Mouse (Mus musculus): ENCODE data around the gene Raver2.

Gene Raver2

DNA sequence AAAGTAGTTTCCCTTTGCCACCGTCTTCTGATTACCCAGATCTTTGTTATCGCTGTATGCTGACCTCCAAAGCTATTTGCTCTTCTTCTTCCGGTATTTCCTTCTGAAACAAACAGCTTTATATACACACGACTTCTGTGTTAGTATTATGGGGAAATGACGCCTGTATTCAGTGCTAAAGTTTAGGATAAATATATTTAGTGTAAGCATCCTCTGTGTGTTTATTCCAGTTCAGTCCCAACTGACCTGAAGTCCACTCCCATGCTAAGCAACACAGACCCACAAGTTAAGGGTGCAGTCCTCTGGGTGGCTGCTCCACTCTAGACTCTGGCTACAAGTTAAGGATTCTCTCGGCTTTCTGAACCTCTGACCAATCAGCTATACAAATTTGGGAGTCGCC is 52.2 kb downstream of the Raver2 start:
- no peak for DNase-seq

DNA sequence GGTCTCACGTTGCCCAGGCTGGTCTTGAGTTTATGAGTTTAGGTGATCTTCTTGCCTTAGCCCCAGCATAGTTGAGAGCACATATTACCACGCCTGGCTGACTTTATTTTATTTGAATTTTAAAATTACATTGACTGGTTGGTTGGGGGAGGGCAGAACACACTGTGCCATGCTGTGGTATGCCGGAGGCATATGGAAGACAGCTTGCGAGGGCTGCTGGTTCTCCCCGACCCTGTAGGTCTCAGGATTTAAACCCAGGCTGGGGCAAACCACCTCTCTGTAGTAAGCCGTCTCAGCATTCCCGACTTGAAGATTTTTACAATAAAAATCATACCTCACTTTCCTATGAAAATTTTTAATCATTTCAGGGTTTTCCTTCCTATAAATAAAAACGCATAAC is 66.2 kb downstream of the Raver2 start:
- DNase-seq: no peak

DNA sequence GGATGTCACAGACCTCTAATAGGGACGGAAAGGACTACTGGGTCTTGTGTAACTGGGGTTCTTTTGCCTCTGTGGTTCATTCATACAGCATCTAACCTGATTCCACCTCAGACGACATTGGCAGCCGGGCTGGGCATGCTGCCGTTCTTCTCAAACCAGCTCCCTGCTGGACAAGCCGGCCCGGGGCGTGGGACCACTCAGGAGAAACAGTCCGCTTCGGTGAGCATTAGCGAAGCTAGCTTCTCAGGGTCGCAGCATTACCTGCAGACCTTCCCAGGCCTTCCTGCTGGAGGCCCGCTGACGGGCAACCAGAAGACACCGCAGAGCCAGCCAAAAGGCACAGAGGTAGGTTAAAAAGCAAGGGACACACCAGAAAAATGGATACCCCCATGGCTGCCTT is 67.1 kb downstream of the Raver2 start:
- no peak for DNase-seq

DNA sequence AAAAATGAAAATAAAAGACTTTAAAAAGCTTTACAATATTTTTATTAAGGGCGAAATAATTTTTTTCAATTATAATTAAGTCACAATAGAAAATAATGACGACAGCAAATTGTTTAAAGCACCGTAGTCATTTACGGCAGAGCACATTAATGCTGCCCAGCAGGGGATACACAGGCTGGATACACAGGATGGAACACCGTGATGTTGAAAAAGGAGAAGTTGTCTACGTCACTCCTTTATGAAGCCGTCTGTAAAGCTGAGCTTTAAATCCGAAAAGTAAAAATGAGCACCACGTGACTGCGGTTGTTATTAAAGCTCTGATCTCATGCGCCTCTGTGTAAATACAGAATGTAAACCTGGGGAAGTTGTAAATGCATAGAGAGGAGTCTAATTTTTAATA is 69.2 kb downstream of the Raver2 start:
- no peak for DNase-seq

GRCm38 (mm10) chr4:101141768-101142167 is 73.0 kb downstream of the Raver2 start:
- DNase-seq: peak; percentile 25

DNA sequence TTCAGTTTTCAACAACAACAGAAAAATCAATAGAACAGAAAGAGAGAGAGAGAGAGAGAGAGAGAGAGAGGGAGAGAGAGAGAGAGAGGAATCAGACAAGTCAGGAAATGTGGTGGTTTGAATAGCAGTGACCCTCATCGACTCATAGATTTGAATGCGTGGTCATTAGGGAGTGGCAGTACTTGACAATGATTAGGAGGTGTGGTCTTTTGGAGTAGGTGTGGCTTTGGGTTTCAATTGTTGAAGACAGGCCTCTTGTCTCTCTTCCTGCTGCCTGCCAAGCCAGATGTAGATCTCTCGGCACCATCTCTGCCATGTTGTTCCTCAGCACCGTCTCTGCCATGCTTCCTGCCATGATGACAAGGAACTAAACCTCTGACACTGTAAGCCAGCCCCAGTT is 75.1 kb downstream of the Raver2 start:
- no peak for DNase-seq

GRCm38 (mm10) chr4:101144361-101144760 is 75.6 kb downstream of the Raver2 start:
- DNase-seq: no peak

GRCm38 (mm10) chr4:101144790-101145189 is 76.0 kb downstream of the Raver2 start:
- DNase-seq: no peak

DNA sequence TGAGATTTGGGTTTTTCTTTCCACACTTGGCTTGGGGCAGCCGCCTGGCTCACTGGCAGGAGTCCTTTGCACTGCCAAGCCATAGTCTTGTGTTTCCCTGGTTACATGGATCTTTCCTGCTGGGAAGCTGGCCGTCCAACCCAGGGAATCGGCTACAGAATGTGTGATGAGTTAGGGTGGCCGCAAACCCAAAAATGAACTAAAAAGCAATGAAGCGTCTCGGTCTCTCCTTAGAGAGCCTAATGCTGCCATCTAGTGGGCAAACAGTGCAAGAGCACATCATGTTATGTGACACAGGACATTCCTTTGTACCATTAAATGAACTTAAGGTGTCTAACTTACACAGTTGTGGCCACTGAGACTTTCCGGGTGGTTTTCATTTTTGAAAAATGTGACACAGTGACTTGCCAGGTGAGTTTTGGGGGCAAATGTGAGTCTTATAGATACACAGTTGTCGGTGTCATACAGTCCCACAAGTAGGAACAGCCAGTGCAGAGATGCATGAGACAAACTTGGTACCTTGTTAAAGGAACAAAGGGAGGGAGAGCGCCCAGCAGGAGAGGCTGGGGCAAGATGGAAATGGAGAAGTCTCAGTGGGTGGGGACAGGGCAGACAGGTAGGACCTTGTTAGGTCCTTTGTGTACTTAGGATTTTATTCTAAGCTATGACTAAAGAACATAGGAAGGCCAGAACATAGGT is 77.4 kb downstream of the Raver2 start:
- peak; percentile 70 for DNase-seq

DNA sequence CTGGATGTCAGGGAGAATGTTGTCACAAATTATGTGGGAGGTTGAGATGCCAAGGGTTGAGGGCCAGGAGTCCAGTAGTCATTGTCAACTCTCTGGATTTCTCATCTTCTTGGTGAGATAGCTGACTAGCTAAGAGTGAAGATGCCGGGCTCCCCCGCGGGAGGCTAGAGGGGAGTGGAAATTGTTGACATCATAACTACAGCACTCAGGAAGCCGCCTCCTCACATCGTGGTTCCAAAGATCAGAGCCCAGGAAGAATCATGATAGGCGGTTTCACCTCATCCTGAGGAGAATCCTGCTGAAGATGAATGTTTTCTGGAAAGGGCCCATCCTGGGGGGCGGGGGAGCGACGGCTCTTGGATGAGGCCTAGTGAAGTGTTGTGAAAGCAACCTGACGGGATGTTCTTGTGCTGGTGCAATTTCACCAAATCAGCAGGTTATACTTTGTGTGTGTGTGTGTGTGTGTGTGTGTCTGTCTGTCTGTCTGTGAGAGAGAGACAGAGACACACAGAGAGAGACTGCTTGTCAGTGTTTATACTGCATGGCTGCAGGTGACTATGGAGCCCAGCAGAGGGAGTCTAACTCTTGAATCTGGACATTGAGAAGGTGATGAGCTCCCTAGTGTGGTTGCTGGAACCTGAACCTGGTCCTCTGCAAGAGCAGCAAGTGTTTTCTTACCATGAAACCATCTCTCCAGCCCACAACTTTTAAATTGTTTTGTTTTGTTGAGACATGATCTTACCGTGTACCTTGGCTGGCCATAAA is 78.3 kb downstream of the Raver2 start:
- no peak for DNase-seq

GRCm38 (mm10) chr4:101155541-101155940 is 86.8 kb downstream of the Raver2 start:
- DNase-seq: no peak

- peak; percentile 84 for DNase-seq
Observed at GRCm38 (mm10) chr4:101157476-101157875, 88.7 kb downstream of the Raver2 start.

DNA sequence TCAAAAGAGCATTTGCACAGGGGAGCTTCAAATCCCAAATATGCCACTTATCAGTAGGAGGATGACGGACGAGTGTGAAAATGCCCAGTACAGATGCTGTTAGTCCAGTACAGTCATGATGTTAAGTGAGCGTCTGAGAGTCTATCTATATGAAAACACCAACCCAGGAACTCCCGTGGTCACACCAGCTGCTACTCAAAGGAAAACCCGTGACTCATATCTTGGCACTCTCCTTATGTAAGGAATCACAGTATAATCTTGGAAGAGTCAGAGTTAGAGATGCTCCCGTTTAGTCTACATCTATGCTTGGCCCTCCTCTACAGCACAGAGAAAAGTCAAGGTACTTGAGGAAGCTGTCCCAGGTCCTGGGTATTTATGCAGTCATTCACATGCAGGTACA is 89.5 kb downstream of the Raver2 start:
- no peak for DNase-seq

DNA sequence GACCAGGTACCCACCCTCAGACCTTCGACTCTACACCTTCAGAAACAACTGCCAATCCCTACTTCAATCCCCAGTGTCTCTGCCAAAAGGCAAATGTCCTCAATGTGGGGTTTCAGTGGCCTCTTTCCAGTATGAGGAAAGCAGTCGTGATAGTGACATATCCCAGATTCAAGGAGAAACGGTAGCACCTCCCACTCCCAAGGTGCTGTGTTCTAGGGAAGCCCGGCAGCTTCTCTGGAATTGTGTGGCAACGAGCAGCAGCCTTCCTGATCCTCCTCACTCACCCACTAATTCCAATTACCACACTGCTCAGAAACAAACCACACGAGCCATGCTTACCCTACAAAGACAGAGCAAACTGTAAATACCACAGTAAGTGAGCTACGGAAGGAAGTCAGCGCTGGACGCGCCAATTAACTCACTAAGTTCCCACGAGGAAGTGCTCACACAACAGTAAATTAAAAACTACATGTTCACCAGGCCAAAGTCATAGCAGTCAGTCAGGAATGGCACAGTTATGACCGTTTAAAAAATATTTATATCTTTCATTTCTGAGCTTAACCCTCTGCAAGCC is 90.5 kb downstream of the Raver2 start:
- no peak for DNase-seq

DNA sequence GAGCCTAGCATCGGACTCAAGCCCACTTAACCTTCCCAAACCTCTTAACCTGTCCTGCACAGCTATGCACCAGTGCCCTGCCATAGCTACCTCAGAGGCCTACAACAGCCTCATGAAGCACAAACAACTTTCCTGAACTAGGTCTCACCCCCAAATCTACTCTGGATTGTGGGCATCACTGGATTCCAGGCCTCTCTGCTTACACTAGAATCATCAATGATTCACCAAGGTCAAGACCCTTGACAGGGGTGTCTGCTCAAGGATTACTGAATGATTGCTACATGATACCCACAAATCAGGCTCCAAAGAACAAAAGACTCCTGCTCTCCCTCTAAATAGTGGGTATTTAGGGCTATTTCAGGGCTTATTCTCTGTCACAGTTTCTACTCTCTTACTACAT is 92.0 kb downstream of the Raver2 start:
- DNase-seq: peak; percentile 78

DNA sequence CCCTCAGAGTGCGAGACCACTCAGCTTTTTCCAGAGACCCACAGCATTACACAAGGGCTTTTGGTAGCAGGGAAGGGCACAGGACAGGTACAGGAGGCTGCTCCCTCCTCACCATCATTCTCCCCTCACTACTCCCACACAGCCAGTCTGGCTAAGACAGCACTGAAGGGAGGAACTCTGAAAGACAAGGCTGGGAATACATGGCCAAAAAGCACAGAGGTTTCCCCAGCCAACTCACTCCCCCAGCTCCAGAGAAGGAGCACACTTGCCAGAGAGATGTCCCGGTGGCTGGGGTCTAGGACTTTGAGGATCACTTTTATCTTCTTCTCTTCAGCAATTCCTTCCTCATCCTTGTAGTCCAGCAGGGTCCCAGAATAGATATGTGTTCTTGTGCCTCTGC is 95.4 kb downstream of the Raver2 start:
- no peak for DNase-seq

GRCm38 (mm10) chr4:101164673-101165072 is 95.9 kb downstream of the Raver2 start:
- no peak for DNase-seq

GRCm38 (mm10) chr4:101165776-101166175 is 97.0 kb downstream of the Raver2 start:
- no peak for DNase-seq

GRCm38 (mm10) chr4:101167777-101168176 is 99.0 kb downstream of the Raver2 start:
- DNase-seq: no peak

DNA sequence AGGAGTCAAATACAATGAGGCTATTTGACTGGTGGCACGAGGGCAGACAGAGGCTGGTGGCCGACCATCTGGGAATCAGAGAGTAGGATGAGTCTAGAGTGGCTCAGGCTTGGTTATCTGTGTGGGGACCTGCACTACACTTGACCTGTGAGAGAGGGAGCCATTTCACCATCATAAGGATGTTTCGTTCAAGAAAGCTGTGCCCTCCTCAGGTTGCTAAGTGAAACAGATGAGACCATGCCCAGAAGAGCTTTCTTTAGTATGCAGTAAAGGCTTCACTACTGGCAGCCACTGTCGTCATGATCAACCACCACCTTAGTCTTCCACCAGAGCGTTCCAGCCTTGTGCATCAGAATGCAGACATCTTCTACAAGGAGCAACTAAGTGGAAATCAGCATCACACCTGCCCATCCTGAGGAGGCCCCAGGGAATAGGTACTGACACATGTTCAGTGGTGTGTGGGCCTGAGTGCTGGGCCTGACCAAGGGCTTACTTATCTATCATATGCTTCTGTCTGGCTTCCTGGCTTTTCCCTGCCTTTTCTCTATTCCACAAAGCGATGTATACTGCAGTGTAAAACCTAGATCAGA is 99.5 kb downstream of the Raver2 start:
- DNase-seq: peak; percentile 65

DNA sequence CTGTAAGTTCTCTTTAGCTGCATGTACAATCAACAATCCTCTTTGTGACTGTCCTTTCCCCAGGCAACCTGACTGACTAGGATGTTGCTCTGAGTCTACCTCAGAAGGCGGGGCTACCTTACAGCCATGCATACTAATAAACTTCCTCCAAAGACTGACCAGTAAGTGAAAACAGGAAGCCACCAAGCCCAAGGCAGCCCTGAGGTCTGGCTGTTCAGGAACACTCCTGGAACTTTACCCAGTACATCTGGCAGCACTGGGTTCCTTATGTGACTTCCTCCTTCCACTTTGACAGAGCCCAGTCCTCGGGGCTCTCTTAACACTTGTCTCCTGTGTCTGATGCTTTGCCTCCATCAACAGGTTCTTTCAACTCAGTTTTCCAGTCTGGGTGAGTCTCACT is 104.0 kb downstream of the Raver2 start:
- DNase-seq: no peak

DNA sequence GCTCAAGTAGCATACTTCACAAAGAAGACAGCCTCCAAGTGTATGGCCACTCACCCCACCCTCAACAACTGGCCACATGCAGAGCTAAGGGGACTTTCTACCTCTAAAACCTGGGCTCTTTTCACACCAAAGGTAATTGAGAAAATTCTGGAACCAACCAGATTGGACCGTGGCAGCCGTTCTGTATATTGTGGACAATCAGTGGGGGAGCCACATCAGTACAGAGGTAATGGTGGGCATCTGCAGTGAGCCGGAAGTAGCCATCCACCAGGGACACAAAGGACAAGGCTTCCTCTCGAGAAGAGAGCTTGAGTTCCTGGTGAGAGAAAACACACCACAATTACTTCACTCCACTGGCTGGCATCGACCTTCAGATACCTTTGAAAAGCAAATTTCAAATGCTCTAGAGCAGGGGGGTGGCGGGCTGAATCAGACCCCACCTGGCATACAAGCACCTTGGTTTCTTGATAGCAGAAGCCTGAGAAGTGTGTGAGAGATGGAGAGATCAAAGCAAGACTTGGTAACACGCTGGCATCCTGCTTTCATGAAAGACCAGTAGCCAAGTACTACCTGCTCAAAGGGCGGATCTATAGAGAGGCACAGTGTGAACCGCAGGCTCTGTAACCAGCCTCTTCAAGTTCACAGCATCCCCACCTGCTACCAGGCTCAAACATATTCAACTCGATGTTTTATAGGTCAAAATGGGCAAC is 106.3 kb downstream of the Raver2 start:
- no peak for DNase-seq

DNA sequence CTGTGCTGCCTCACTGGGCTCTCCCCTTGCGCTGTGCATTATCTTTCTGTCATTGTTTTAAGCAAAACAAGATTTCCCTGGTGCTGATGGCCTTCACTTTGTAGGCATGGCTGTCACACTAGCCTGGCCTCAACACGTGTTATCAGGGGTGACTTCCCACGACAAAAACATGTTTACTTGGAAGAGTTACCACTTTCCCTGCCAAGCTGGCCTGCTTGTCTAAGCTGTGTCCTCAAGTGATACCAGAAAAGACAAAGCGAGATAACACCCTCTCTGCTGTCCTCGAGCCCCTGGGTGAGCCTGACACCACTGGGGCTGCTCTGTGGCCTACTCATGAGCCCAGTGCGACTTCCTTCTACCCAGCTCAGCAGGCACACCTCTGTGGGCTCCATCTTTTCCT is 107.3 kb downstream of the Raver2 start:
- DNase-seq: no peak
